8 mouse cellular contexts compared by ENCODE assay signal in genomic region chr4:154070896-154071295, GRCm38 (mm10). TPM values are rescaled to one million over a fixed set of nuclear protein-coding genes. Genes with fewer than 3 reads are reported as not detected.
DNase-seq lines count a peak whose midpoint lies in the region; ATAC-seq lines count a peak whose summit lies in the region.

No protein-coding gene starts in this region.

- WGBS in hindbrain, embryonic 10.5 days = 0% methylated on average over 5 of the region's 5 CpGs
- 2% methylated on average over 5 of the region's 5 CpGs for WGBS in hindbrain, embryonic 16.5 days

- H3K4me2 ChIP-seq in hindbrain, embryonic 16.5 days (ENCODE audit: low read length) = no peak overlapping the region

- H3K9me3 ChIP-seq in hindbrain, embryonic 10.5 days = no peaks in the 10 kb centered on the region
- H3K9me3 ChIP-seq in hindbrain, embryonic 16.5 days (ENCODE audit: control insufficient read depth, low read length) = no peaks in the 10 kb centered on the region

- H3K27me3 ChIP-seq in hindbrain, embryonic 10.5 days (ENCODE audit: insufficient read depth, poor library complexity, severe bottlenecking) = peaks cover 47% of the 10 kb centered on the region
- peaks cover 26% of the 10 kb centered on the region for H3K27me3 ChIP-seq in hindbrain, embryonic 16.5 days (replicated peaks; ENCODE audit: control insufficient read depth, insufficient read depth, low read length)

- DNase-seq in hindbrain, embryonic 10.5 days (ENCODE audit: low spot score) = peak; percentile 47
- DNase-seq in NIH3T3 (ENCODE audit: low read depth) = peak; percentile 58
- DNase-seq in embryo, embryonic 10.5 days (ENCODE audit: low spot score) = peak; percentile 74
- peak; percentile 77 to 80 for DNase-seq in kidney, postnatal 4 days
- DNase-seq in retina, embryonic 14.5 days (ENCODE audit: low spot score) = peak; percentile 61
- no peak for DNase-seq in right cerebral cortex, adult 2 months (ENCODE audit: low spot score in 2 of 2)

- H3K27ac ChIP-seq in hindbrain, embryonic 10.5 days = no peak overlapping the region
- no peak overlapping the region for H3K27ac ChIP-seq in hindbrain, embryonic 16.5 days (ENCODE audit: low read depth, low read length)

- ATAC-seq in hindbrain, embryonic 16.5 days = no peak
- ATAC-seq in megakaryocyte, adult 5-6 weeks (ENCODE audit: poor library complexity, severe bottlenecking) = no peak

- peaks cover 21% of the 10 kb centered on the region; the same call in 1 of the 2 replicates for H3K4me1 ChIP-seq in hindbrain, embryonic 10.5 days (replicated peaks)
- H3K4me1 ChIP-seq in hindbrain, embryonic 16.5 days (ENCODE audit: control insufficient read depth, insufficient read depth, low read depth, low read length) = peaks cover 5% of the 10 kb centered on the region; the same call in 1 of the 2 replicates

- H3K36me3 ChIP-seq in hindbrain, embryonic 10.5 days = no peaks in the 10 kb centered on the region
- H3K36me3 ChIP-seq in hindbrain, embryonic 16.5 days (ENCODE audit: control insufficient read depth, insufficient read depth, low read length) = no peaks in the 10 kb centered on the region

- H3K9ac ChIP-seq in hindbrain, embryonic 16.5 days (ENCODE audit: low read depth, low read length) = no peak overlapping the region

- H3K4me3 ChIP-seq in hindbrain, embryonic 10.5 days = no peak overlapping the region
- H3K4me3 ChIP-seq in hindbrain, embryonic 16.5 days (ENCODE audit: low read length) = no peak overlapping the region

RNA-seq across cellular contexts. Expression of gene Ccdc27, which starts 28.4 kb away (rescaled TPM):
- polyA plus RNA-seq in hindbrain, embryonic 10.5 days (2016; fragmentation: Nextera tagmentation; extraction: Ambion mirVana) = not detected in 2 replicates
- polyA plus RNA-seq in hindbrain, embryonic 16.5 days (2015; fragmentation: Nextera tagmentation; extraction: Ambion mirVana) = not detected in 2 replicates
- not detected in 2 replicates for total RNA-seq in megakaryocyte, adult 5-6 weeks (2015)
- total RNA-seq in megakaryocyte, adult 5-6 weeks (2017) = not detected in 2 replicates

RNA-seq across cellular contexts. Expression of gene Smim1, which starts 44.9 kb away (rescaled TPM):
- polyA plus RNA-seq in hindbrain, embryonic 10.5 days (2016; fragmentation: Nextera tagmentation; extraction: Ambion mirVana) = 25.9 and 32.9 TPM in 2 replicates
- polyA plus RNA-seq in hindbrain, embryonic 16.5 days (2015; fragmentation: Nextera tagmentation; extraction: Ambion mirVana) = 13.9 and 14.9 TPM in 2 replicates
- total RNA-seq in megakaryocyte, adult 5-6 weeks (2015) = 0.62 and 1.9 TPM in 2 replicates
- 0.26 and 1.3 TPM in 2 replicates for total RNA-seq in megakaryocyte, adult 5-6 weeks (2017)

RNA-seq across cellular contexts. Expression of gene Lrrc47, which starts 59.4 kb away (rescaled TPM):
- 20.2 and 25.3 TPM in 2 replicates for polyA plus RNA-seq in hindbrain, embryonic 10.5 days (2016; fragmentation: Nextera tagmentation; extraction: Ambion mirVana)
- 12.8 and 15.8 TPM in 2 replicates for polyA plus RNA-seq in hindbrain, embryonic 16.5 days (2015; fragmentation: Nextera tagmentation; extraction: Ambion mirVana)
- total RNA-seq in megakaryocyte, adult 5-6 weeks (2015) = 7.0 and 11.4 TPM in 2 replicates
- total RNA-seq in megakaryocyte, adult 5-6 weeks (2017) = 11.3 and 21.1 TPM in 2 replicates

Comparison
In these comparisons a context has a peak if more than half of its experiments do, and no peak if none do; other contexts are left out.
1. DNase-seq: peak in hindbrain, embryonic 10.5 days (single experiment), NIH3T3 (single experiment), embryo, embryonic 10.5 days (single experiment), kidney, postnatal 4 days (2 of 2) and retina, embryonic 14.5 days (single experiment); none in right cerebral cortex, adult 2 months (0 of 2).